Mouse (Mus musculus): Measurements from ENCODE around the gene Gpc6. TPM values are rescaled to one million over a fixed set of nuclear protein-coding genes. Genes with fewer than 3 reads are reported as not detected.

Gene Gpc6
- polyA plus RNA-seq, 1 experiment from 2014 or later: 31.8 TPM

Small RNA genes lying within 50 kb of the gene (microRNA-seq; reads per million reads assigned to microRNA genes)
- gene Mir6239: not detected

Measured in heart, embryonic 10.5 days (tissue).